Mouse (Mus musculus): ENCODE results near the gene Iars2. TPM values are rescaled to one million over a fixed set of nuclear protein-coding genes. Genes with fewer than 3 reads are reported as not detected.

Iars2 gene
- polyA plus RNA-seq, 1 experiment from 2014 or later = 22.1 TPM

- H3K9ac ChIP-seq (replicated peaks; ENCODE audit: low read depth) = no peak overlapping the region
- WGBS = 67% methylated on average over 3 of the region's 3 CpGs
- H3K4me3 ChIP-seq (ENCODE audit: low read depth, low read length) = no peak overlapping the region
- peaks cover 23% of the 10 kb centered on the region for H3K36me3 ChIP-seq (ENCODE audit: insufficient read depth, low read length)
- ATAC-seq (no peak), DNase-seq (ENCODE audit: low spot score) (no peak)
- H3K27ac ChIP-seq (ENCODE audit: low read length) = no peak overlapping the region
- H3K27me3 ChIP-seq (replicated peaks; ENCODE audit: insufficient read depth, low read length) = no peaks in the 10 kb centered on the region
- TF ChIP-seq EP300 (IDR thresholded peaks at IDR 0.05) (no peak), CTCF (IDR thresholded peaks at IDR 0.05) (no peak)
- no peaks in the 10 kb centered on the region for H3K9me3 ChIP-seq (ENCODE audit: low read length)
- H3K4me2 ChIP-seq (replicated peaks; ENCODE audit: low read depth, low read length) = no peak overlapping the region
- H3K4me1 ChIP-seq (ENCODE audit: insufficient read depth, low read depth, low read length) = 0 out of 2 replicates have a peak, but pooled peaks cover 4% of the 10 kb centered on the region
Observed at GRCm38 (mm10) chr1:185252351-185252750, 76.8 kb downstream of the Iars2 start.

GRCm38 (mm10) chr1:185248728-185249127 lies 80.5 kb downstream of the Iars2 start:
- TF ChIP-seq CTCF (IDR thresholded peaks at IDR 0.05) (no peak), EP300 (IDR thresholded peaks at IDR 0.05) (peak; percentile 29; the same call in 1 of the 2 replicates)
- H3K36me3 ChIP-seq (ENCODE audit: insufficient read depth, low read length) = peaks cover 35% of the 10 kb centered on the region
- WGBS = 58% methylated on average over 8 of the region's 8 CpGs
- no peak overlapping the region for H3K9ac ChIP-seq (replicated peaks; ENCODE audit: low read depth)
- DNase-seq (ENCODE audit: low spot score) = peak; percentile 45
- no peak overlapping the region for H3K27ac ChIP-seq (ENCODE audit: low read length)
- no peak overlapping the region for H3K4me2 ChIP-seq (replicated peaks; ENCODE audit: low read depth, low read length)
- H3K9me3 ChIP-seq (ENCODE audit: low read length) = no peaks in the 10 kb centered on the region
- H3K27me3 ChIP-seq (replicated peaks; ENCODE audit: insufficient read depth, low read length) = no peaks in the 10 kb centered on the region
- 0 out of 2 replicates have a peak, but pooled peaks cover 4% of the 10 kb centered on the region for H3K4me1 ChIP-seq (ENCODE audit: insufficient read depth, low read depth, low read length)
- ATAC-seq = no peak
- no peak overlapping the region for H3K4me3 ChIP-seq (ENCODE audit: low read depth, low read length)

- Histone ChIP-seq H3K27ac (ENCODE audit: low read length) (no peak overlapping the region), H3K4me2 (replicated peaks; ENCODE audit: low read depth, low read length) (no peak overlapping the region), H3K9me3 (ENCODE audit: low read length) (no peaks in the 10 kb centered on the region), H3K4me1 (ENCODE audit: insufficient read depth, low read depth, low read length) (no peaks in the 10 kb centered on the region), H3K36me3 (ENCODE audit: insufficient read depth, low read length) (peaks cover 35% of the 10 kb centered on the region), H3K27me3 (replicated peaks; ENCODE audit: insufficient read depth, low read length) (no peaks in the 10 kb centered on the region), H3K4me3 (ENCODE audit: low read depth, low read length) (no peak overlapping the region), H3K9ac (replicated peaks; ENCODE audit: low read depth) (no peak overlapping the region)
- DNase-seq (ENCODE audit: low spot score) = no peak
- WGBS = 82% methylated on average over 20 of the region's 20 CpGs
- no peak for TF ChIP-seq EP300 (IDR thresholded peaks at IDR 0.05)
- no peak for TF ChIP-seq CTCF (IDR thresholded peaks at IDR 0.05)
- ATAC-seq = no peak
Observed at GRCm38 (mm10) chr1:185247429-185248085, 81.6 kb downstream of the Iars2 start.

- TF ChIP-seq EP300 (IDR thresholded peaks at IDR 0.05) (no peak), CTCF (IDR thresholded peaks at IDR 0.05) (no peak)
- Histone ChIP-seq H3K27me3 (replicated peaks; ENCODE audit: insufficient read depth, low read length) (no peaks in the 10 kb centered on the region), H3K27ac (ENCODE audit: low read length) (no peak overlapping the region), H3K4me2 (replicated peaks; ENCODE audit: low read depth, low read length) (no peak overlapping the region), H3K36me3 (ENCODE audit: insufficient read depth, low read length) (peaks cover 35% of the 10 kb centered on the region; the same call in 1 of the 2 replicates), H3K4me1 (ENCODE audit: insufficient read depth, low read depth, low read length) (no peaks in the 10 kb centered on the region), H3K9me3 (ENCODE audit: low read length) (no peaks in the 10 kb centered on the region), H3K9ac (replicated peaks; ENCODE audit: low read depth) (no peak overlapping the region), H3K4me3 (ENCODE audit: low read depth, low read length) (no peak overlapping the region)
- 74% methylated on average over 5 of the region's 7 CpGs for WGBS
- DNase-seq (ENCODE audit: low spot score) (no peak), ATAC-seq (no peak)
Observed at GRCm38 (mm10) chr1:185245456-185245855, 83.7 kb downstream of the Iars2 start.

GRCm38 (mm10) chr1:185243013-185243412 lies 86.2 kb downstream of the Iars2 start:
- ATAC-seq = no peak

GRCm38 (mm10) chr1:185236530-185236929 lies 92.7 kb downstream of the Iars2 start:
- no peak overlapping the region for H3K4me3 ChIP-seq (ENCODE audit: low read depth, low read length)
- no peaks in the 10 kb centered on the region for H3K4me1 ChIP-seq (ENCODE audit: insufficient read depth, low read depth, low read length)
- no peak overlapping the region for H3K9ac ChIP-seq (replicated peaks; ENCODE audit: low read depth)
- H3K36me3 ChIP-seq (ENCODE audit: insufficient read depth, low read length) = peaks cover 26% of the 10 kb centered on the region
- H3K4me2 ChIP-seq (replicated peaks; ENCODE audit: low read depth, low read length) = no peak overlapping the region
- TF ChIP-seq EP300 (IDR thresholded peaks at IDR 0.05) = no peak
- peak; percentile 55 for TF ChIP-seq CTCF (IDR thresholded peaks at IDR 0.05)
- peak; percentile 71 for ATAC-seq
- H3K27me3 ChIP-seq (replicated peaks; ENCODE audit: insufficient read depth, low read length) = no peaks in the 10 kb centered on the region
- H3K9me3 ChIP-seq (ENCODE audit: low read length) = no peaks in the 10 kb centered on the region
- no peak overlapping the region for H3K27ac ChIP-seq (ENCODE audit: low read length)
- WGBS = 70% methylated on average over 4 of the region's 4 CpGs
- DNase-seq (ENCODE audit: low spot score) = peak; percentile 83

More at GRCm38 (mm10) chr1:185243013-185243412, 86.2 kb downstream of the Iars2 start:
- Histone ChIP-seq H3K4me3 (ENCODE audit: low read depth, low read length) (no peak overlapping the region), H3K36me3 (ENCODE audit: insufficient read depth, low read length) (peaks cover 45% of the 10 kb centered on the region), H3K27me3 (replicated peaks; ENCODE audit: insufficient read depth, low read length) (no peaks in the 10 kb centered on the region), H3K4me1 (ENCODE audit: insufficient read depth, low read depth, low read length) (no peaks in the 10 kb centered on the region), H3K9me3 (ENCODE audit: low read length) (no peaks in the 10 kb centered on the region), H3K27ac (ENCODE audit: low read length) (no peak overlapping the region), H3K9ac (replicated peaks; ENCODE audit: low read depth) (no peak overlapping the region), H3K4me2 (replicated peaks; ENCODE audit: low read depth, low read length) (no peak overlapping the region)
- 78% methylated on average over 8 of the region's 8 CpGs for WGBS
- no peak for TF ChIP-seq EP300 (IDR thresholded peaks at IDR 0.05)
- TF ChIP-seq CTCF (IDR thresholded peaks at IDR 0.05) = no peak
- no peak for DNase-seq (ENCODE audit: low spot score)
